Mouse (Mus musculus): ENCODE measurements at regions not wholly inside any gene's neighbourhood (a gene's known extent, or its start where the extent isn't known, plus 50 kb on each side); places are given as distances from the start of the nearest gene placed in this dataset.

DNA sequence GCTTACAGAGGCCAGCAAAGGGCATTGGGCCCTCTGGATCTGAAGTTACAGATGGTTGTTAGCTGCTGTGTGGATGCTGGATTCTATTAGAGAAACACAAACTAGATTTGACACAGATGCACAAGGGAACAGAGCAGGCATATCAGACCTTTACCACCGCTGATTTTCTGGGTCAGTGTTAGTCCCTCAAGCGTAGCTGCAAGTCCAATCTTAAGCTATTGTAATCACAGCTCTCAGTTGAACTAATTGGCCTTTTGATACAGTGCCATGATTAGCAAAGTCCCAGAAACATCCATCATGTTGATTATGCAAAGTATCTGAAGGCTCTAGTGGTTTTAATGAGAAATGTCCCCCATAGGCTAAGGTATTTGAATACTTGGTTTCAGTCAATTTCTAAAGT is 54.2 kb upstream of the Plppr5 start:
- DNase-seq: no peak

DNA sequence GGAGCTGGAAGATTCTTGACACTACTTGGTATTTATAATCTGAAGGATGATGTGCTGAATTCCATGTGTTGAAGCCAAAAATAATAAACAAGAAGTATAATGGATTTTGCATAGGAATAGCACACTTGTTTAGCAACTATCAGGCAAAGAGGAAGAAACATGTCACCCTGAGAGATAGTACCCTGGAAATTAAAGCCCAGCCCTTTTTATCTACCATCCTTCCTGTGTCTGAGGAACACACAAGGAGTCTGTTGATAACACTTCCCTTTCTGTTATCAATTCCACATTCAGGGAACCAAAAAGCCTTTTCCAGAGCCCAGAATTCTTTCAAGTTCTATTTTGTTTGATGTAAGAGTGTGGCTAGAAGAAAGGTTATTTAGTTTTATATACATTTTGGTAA is 66.5 kb upstream of the Plppr5 start:
- DNase-seq: no peak

DNA sequence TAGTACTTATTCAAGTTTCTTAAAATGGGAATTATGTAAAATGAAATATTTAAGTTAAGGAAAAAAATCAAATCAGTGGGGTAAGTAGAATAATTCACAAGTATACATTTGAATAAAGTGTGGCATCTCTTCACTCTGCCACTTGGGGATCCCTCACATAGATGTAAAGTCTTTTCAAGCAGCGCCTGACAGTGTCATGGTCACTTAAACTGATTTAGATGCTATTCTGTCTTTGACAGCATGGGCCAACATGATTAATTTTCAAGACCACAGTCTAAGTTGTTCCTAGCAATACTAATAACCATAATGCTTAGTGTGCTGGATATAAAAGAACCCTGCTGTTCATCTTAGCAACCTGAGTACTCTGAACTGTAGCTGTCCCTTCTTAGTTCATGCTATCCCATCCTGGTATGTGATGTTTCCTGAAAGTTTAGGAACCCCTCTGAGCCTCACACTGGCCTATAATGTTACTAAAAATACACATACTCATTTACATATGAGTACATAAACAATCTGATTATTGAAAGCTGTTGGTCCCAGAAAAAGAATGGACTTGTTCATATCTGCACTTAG is 68.4 kb upstream of the Plppr5 start:
- no peak for DNase-seq

DNA sequence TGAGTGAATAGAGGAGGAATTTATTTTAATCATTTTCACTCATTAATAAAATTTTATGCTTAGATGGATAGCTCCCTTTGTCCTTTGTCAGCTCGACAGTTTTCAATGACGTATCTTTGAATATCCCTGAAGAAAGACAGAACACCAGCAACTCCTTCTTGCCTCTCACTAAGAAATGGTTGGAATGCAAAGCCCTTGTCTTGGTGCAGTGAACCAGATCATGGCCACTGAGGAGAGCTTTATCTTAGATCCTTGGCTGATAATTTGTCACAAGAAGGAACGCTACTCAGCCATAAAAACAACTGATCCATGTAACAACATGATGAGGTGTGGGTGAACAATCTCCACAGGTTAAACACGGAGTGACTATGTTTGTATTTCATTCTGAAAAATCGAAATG is 73.5 kb upstream of the Plppr5 start:
- DNase-seq: no peak

DNA sequence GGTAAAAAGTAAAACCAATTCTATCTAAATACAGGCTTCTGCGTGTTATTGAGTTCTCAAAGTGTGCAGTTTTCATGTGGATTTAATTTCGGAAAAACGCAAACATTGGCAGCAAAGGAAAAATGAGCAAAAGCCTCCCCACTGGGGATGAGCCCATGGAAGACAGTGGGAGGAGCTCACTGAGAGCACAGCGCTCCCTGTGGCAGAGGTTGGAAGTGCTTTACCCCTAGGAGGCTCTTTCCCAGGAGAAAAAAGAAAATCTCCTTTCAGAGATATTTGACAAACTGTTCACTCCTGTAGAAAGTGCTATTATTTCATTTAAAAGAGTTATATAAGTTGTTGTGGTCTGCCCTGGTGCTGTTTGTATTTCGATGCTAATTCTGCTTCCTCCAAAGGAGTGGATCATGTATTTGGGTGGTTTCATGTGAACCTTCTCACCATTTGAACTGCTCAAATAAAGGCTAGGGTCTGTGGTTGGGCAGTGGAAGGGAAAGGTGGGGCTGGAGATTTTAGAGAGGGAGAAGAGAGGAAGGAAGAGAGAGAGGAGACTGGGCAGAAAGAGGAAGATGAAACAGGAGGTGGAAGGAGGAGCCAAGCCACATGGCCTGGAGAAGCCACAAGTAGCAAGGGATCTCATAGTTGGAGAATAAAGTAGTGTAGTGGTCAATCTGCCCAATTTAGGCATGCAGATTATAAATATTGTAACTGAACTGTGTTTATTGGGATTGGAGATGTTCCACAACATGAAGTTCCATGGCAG is 76.3 kb upstream of the Plppr5 start:
- peak in 1 of 2 experiments; percentile 11 for DNase-seq

DNA sequence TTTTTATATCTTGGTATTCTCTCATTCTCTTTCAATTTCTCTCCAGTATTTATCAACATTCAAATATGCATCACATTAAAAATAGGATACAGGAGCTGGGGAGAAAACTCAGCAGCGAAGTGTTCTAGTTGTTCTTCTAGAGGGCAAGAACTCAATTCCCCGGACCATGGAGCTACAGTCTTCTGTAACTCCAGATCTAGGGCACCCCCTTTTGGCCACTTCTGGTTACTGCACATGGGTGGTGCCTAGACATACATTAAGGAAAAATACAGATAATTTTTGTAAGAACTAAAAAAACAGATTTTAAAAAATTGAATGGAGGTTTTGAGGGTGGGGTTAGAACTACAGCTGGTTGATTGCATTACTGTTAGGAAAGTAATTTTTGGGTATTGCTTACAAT is 80.5 kb upstream of the Plppr5 start:
- DNase-seq: peak; percentile 84 to 87

DNA sequence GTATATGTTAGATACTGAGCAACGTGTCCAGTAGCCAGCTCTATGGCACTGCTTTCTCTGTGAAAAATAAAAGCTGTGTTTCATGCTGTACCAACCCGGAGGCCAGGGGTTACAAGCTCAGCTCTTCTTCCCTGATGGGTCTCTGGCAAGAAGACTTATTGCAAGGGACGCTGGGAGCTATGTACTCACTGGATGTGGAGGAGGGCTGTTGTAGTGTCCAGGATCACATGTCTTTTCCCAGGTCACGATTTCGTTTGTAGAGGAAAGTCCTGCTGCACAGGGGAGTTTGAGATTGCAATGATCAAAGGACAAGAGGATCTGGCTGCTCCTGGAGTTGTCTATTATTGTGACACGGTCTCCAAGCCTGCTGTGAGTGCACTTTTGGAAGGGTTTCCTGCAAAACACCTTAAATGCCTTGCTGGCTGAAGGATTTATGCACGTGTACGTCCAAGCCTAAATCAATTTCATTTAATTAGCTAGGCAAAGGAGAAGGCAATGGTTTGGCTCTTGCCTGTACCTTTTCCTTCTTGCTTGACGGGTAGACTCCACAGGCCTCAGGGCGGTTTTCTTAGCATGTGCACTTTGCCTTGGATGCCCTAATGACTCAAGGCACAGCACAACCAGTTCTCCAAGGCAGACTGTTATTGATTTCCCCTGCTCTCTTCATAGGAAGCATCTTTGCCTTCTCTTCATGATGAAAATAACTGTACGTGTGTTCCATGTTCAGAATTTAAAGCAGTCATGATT is 87.2 kb upstream of the Plppr5 start:
- DNase-seq: no peak

DNA sequence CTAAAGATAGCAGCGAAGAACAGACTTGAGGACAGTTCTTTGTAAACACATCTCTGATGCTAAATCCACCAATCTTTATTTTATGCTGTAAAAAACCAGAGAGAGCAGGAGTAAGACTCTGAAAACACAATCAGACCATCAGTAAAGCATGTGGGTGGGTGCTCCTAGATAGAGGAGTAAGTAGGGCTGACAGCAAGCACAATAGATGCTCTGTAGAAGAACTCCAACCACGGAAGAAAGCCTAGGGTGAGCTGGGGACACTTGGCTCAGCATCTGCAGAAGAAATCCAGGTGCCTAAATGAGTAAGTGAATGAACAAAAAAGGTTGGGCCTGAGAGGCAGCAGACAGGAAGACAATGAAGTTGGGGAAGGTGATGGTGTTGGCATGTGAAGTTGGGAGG is 88.3 kb upstream of the Plppr5 start:
- no peak for DNase-seq

DNA sequence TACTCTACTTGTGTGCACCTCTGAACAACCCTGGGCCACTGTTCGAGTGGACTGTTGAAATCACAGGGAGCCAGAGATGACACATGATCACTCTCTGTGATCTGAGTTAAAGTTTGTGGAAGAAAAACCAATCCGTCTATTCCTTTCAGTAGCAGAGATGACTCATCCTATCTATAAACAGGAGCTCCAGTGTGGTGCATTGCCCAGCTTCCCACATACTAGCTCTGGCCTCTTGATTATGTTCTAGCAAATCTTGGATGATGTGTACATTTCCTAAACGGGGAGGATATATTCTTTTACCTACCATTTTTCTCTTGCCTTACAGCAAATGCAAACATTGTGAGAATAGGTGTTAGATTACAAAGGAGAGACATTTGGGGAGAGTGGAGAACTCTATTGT is 94.5 kb upstream of the Plppr5 start:
- no peak for DNase-seq

DNA sequence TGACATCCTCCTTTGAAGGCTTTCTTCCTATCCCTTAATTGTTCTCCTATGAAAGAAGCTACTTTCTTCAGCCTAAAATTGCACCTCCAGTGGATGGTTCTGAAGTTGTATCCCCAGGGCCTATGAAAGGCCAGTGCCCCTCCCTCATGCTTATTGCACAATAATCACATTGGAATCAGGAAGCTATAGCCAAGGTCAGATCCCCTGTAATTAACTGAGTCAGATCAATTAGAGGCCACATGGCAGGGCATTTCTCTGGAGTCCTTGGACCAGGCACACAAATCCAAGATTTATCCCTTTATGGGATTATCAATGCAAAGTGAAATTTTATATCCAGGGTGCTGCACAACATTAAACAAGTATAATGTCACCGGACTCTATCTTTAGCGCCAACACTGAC is 98.8 kb upstream of the Plppr4 start:
- DNase-seq: no peak

DNA sequence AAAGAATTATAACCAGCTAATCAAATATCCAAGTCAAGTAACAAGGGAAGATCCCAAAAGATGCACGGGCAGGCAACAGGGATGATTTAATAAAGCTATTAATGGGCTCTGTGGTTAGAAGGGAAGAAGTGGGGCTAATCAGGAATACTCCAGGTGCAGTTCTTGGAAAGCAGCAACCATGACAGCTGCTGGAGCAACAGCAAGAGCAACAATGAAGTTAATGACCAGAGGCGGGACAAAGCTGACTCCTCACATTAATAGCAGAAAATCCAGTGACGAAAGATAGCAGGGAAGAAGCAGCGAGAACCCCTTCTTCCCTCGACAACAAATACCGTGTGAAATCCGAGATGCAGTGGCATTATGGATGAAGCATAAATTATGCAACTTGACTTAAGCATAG is 89.9 kb upstream of the Plppr4 start:
- DNase-seq: no peak

DNA sequence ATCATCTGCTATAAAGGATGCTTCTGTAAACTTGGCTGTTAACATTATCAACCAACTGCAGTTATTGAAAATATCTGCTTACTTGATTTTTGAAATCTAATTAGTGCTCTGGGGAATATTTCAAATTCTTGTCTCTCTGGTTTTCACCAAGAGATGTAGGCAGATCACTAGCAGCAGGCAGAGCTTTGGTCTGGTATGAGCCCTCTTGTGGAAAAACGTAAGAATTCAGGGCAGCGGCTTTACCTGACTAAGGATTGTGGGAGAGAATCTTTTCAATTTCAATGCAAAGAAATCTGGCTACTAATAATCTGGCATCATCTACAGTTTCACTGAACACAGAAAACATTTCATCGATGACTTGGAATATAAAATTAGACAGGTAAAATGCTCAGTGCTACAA is 81.2 kb upstream of the Plppr4 start:
- peak; percentile 43 to 59 for DNase-seq

DNA sequence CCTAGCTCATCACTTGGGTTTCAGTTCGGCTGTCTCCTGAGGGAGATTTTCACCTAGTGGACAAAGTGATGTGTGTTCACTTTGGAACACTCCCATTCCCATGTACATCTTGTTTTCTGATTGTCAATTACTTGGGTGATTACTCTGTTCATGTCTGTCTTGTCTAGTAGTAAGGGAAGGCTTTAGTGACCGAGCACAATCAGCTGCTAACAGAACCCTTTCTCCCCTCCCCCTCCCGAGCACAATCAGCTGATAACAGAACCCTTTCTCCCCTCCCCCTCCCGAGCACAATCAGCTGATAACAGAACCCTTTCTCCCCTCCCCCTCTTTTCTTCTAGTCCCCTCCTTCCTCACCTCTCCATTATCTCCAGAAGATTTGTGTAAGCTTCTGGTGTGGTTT is 79.6 kb upstream of the Plppr4 start:
- no peak for DNase-seq

DNA sequence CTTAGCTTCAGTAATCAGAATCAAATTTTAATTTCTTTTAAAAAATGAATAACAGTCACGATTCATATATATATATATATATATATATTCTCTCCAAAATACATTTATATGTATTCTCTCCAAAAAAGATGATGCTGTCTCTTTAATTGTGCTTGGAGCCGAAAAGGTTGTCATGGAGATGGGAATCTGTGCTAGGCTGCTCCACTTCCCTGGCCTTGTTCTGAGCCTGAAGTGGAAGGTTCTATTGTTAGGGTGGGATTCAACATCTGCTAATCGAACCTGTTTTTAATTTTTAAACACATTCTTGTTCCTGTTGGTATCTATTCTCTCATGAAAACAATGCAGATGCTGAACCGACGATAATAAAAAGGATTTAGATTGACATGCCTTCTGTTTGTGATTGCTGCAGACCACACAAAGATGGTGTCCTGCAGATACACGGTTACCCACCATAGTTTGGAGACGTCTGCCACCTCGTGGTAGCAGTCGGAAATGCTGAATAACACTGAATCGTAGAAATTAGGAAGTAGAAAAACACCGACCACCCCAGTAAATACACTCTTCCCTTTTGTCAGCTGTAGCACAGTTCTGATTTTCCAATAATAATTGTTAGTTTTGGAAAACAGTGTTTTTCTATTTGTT is 77.9 kb upstream of the Plppr4 start:
- peak; percentile 94 to 96 for DNase-seq

DNA sequence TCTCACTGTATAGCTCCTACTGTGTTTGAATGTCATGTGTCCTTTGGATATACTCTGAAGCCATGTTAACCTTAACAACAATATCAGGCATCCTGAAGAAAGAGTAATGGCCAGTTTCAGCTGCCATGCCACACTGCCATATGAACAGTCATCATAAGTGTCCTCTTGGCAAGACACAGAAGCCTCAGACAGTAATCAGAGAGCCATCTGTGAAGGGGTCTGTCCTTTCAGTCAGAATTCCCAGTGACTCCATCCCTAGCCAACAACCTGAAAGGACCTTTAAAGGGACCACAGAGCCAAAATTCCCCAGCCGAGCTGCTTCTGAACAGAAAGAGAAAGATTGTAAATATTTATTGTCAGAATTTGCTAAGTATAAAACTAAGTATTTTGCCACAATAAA is 63.9 kb upstream of the Plppr4 start:
- peak; percentile 81 to 82 for DNase-seq

DNA sequence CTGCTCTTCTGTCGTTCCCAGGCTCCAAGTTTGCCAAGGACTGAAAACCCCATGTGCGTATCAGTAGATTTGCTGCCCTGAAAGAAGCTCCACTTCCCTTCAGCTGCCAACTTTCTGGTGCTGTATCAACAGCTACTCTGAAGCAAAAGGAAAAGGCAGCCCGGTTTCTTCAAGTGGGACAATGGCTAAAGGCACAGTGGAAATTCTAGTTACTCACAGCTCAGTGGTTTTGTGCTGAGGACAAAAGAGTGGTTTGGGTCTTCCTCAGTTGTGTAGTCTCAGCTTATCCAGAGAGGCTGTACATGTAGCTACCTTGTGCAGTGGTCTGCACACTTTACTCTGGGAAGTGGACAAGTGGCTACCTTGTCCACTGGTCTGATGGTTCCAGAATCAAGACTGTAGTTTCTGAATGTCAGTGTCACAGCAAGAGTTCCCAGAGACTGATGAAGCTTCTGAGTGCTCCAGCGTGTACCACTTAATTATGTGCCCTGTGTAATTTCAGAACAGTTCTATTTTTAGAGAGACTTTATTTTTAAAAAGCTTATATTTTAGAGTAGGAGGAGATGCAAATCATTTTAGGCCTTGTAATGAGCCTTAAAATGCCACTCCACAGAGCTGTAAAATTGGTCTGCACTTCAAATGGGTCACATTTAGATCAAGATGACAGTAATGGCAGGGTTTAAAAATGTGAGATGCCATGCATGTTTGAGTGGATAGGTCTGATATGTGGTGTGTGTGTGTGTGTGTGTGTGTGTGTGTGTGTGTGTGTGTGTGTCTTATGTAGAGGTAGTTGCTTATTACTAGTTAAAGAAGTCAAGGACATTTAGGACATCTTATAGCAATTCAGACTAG is 52.4 kb upstream of the Plppr4 start:
- DNase-seq: no peak
